Mouse (Mus musculus): ENCODE data around the gene Uba52.

DNA sequence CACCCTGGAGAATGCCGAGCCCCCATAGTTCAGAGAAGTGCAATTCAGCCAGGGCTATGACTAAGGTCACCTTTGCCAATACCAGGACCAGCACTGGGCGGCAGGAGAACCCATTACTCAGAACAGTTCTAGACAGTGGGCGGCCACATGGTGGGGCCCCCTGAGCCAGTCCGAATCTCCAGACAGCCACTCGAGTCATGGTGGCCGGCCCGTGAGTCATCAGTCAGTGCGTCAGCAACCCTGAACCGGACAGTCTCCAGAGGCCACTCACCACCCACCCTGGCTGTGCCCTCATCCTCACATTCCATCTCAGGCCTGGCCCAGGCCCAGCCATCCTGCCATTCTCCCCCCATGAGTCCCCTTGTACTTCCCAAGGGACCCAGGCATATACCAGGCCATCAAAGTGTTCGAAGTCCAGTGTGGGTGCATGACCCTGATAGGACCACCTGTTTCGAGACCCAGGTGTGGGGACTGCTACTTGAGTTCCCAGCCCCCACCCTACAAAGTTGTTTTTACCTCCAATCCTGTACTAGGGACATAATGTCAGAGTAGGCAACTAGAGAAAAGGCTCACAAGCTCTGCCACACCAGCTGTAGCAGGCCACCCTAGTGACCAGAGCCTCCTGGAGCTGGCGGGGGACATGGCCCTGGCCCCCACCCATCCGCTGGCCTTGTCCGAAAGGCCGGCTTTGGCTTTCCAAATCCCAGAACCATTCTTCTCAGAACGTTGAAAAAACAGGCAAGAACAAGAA, 48.7 kb downstream of the Uba52 start:
- TF ChIP-seq CTCF (IDR thresholded peaks at IDR 0.05; ENCODE audit: low read depth): no peak
- TF ChIP-seq EP300 (IDR thresholded peaks at IDR 0.05; ENCODE audit: low read depth): no peak

Measured in heart, postnatal 0 days (tissue).